Mouse (Mus musculus): ENCODE measurements around the gene Med15. TPM values are rescaled to one million over a fixed set of nuclear protein-coding genes. Genes with fewer than 3 reads are reported as not detected.
A peak's percentile ranks its signal among the peaks of the same experiment; 100 is the strongest.

Med15 gene
- polyA plus RNA-seq (2014; fragmentation: Nextera tagmentation; extraction: Ambion mirVana) = 28.9 and 29.4 TPM in 2 replicates

- no peak within 1 kb of the TSS for H3K4me3 ChIP-seq (ENCODE audit: low read depth, low read length)
- no peaks in the 10 kb centered on the region for H3K4me1 ChIP-seq (ENCODE audit: control insufficient read depth, insufficient read depth, low read length)
- no peak within 1 kb of the TSS for H3K27ac ChIP-seq (ENCODE audit: low read depth, low read length)
- no peak within 1 kb of the TSS for H3K4me2 ChIP-seq
- ATAC-seq (ENCODE audit: low FRiP score) (no peak), DNase-seq (ENCODE audit: low spot score, missing footprints) (no peak)
- H3K27me3 ChIP-seq (ENCODE audit: control insufficient read depth, insufficient read depth, low read length) = no peaks in the 10 kb centered on the region
- 64% methylated on average over 3 of the region's 3 CpGs for WGBS
- H3K9me3 ChIP-seq (ENCODE audit: control insufficient read depth, low read length) = no peaks in the 10 kb centered on the region
- H3K9ac ChIP-seq (ENCODE audit: low read length) = no peak within 1 kb of the TSS
- no peaks in the 10 kb centered on the region for H3K36me3 ChIP-seq (ENCODE audit: control insufficient read depth, insufficient read depth, low read length)
These were observed at the start of gene Med15 for GRCm38 (mm10) chr16:17732841-17733340. Gene Med15, minus strand, starts transcription at chr16:17732891.

- WGBS = 89% methylated on average over 1 of the region's 1 CpGs
- 0 out of 2 replicates have a peak, but pooled peaks cover 5% of the 10 kb centered on the region for H3K36me3 ChIP-seq (ENCODE audit: control insufficient read depth, insufficient read depth, low read length)
These were observed 47.0 kb upstream of the Med15 start for GRCm38 (mm10) chr16:17779692-17780091.

GRCm38 (mm10) chr16:17778223-17778622, 45.5 kb upstream of the Med15 start:
- Histone ChIP-seq H3K9me3 (ENCODE audit: control insufficient read depth, low read length) (no peaks in the 10 kb centered on the region), H3K36me3 (ENCODE audit: control insufficient read depth, insufficient read depth, low read length) (0 out of 2 replicates have a peak, but pooled peaks cover 2% of the 10 kb centered on the region), H3K4me3 (ENCODE audit: low read depth, low read length) (no peak overlapping the region), H3K27me3 (ENCODE audit: control insufficient read depth, insufficient read depth, low read length) (no peaks in the 10 kb centered on the region), H3K4me2 (no peak overlapping the region), H3K9ac (ENCODE audit: low read length) (no peak overlapping the region), H3K4me1 (ENCODE audit: control insufficient read depth, insufficient read depth, low read length) (no peaks in the 10 kb centered on the region), H3K27ac (ENCODE audit: low read depth, low read length) (no peak overlapping the region)
- WGBS = 86% methylated on average over 4 of the region's 4 CpGs
- DNase-seq (ENCODE audit: low spot score, missing footprints) = no peak
- ATAC-seq (ENCODE audit: low FRiP score) = no peak

More at GRCm38 (mm10) chr16:17779692-17780091, 47.0 kb upstream of the Med15 start:
- Histone ChIP-seq H3K9me3 (ENCODE audit: control insufficient read depth, low read length) (no peaks in the 10 kb centered on the region), H3K4me3 (ENCODE audit: low read depth, low read length) (no peak overlapping the region), H3K4me2 (no peak overlapping the region), H3K27ac (ENCODE audit: low read depth, low read length) (no peak overlapping the region), H3K9ac (ENCODE audit: low read length) (no peak overlapping the region), H3K4me1 (ENCODE audit: control insufficient read depth, insufficient read depth, low read length) (no peaks in the 10 kb centered on the region), H3K27me3 (ENCODE audit: control insufficient read depth, insufficient read depth, low read length) (no peaks in the 10 kb centered on the region)
- DNase-seq (ENCODE audit: low spot score, missing footprints) = no peak
- no peak for ATAC-seq (ENCODE audit: low FRiP score)

- H3K4me2 ChIP-seq = no peak overlapping the region
- no peaks in the 10 kb centered on the region for H3K27me3 ChIP-seq (ENCODE audit: control insufficient read depth, insufficient read depth, low read length)
- no peak overlapping the region for H3K27ac ChIP-seq (ENCODE audit: low read depth, low read length)
- no peak overlapping the region for H3K9ac ChIP-seq (ENCODE audit: low read length)
- DNase-seq (ENCODE audit: low spot score, missing footprints) (peak; percentile 88), ATAC-seq (ENCODE audit: low FRiP score) (no peak)
- no peaks in the 10 kb centered on the region for H3K4me1 ChIP-seq (ENCODE audit: control insufficient read depth, insufficient read depth, low read length)
- H3K4me3 ChIP-seq (ENCODE audit: low read depth, low read length) = no peak overlapping the region
- 63% methylated on average over 11 of the region's 11 CpGs for WGBS
- H3K36me3 ChIP-seq (ENCODE audit: control insufficient read depth, insufficient read depth, low read length) = peaks cover 4% of the 10 kb centered on the region; the same call in 1 of the 2 replicates
- no peaks in the 10 kb centered on the region for H3K9me3 ChIP-seq (ENCODE audit: control insufficient read depth, low read length)
These were observed 44.1 kb upstream of the Med15 start for GRCm38 (mm10) chr16:17776828-17777227.

GRCm38 (mm10) chr16:17771117-17771865, 38.6 kb upstream of the Med15 start:
- Histone ChIP-seq H3K36me3 (ENCODE audit: control insufficient read depth, insufficient read depth, low read length) (peaks cover 12% of the 10 kb centered on the region), H3K9me3 (ENCODE audit: control insufficient read depth, low read length) (no peaks in the 10 kb centered on the region), H3K9ac (ENCODE audit: low read length) (no peak overlapping the region), H3K27ac (ENCODE audit: low read depth, low read length) (no peak overlapping the region), H3K4me3 (ENCODE audit: low read depth, low read length) (no peak overlapping the region), H3K4me1 (ENCODE audit: control insufficient read depth, insufficient read depth, low read length) (no peaks in the 10 kb centered on the region), H3K27me3 (ENCODE audit: control insufficient read depth, insufficient read depth, low read length) (no peaks in the 10 kb centered on the region), H3K4me2 (no peak overlapping the region)
- DNase-seq (ENCODE audit: low spot score, missing footprints) (no peak), ATAC-seq (ENCODE audit: low FRiP score) (no peak)
- WGBS = 82% methylated on average over 4 of the region's 4 CpGs

GRCm38 (mm10) chr16:17768834-17769233, 36.1 kb upstream of the Med15 start:
- DNase-seq (ENCODE audit: low spot score, missing footprints) (peak; percentile 41), ATAC-seq (ENCODE audit: low FRiP score) (no peak)
- H3K9me3 ChIP-seq (ENCODE audit: control insufficient read depth, low read length) = no peaks in the 10 kb centered on the region
- H3K27me3 ChIP-seq (ENCODE audit: control insufficient read depth, insufficient read depth, low read length) = no peaks in the 10 kb centered on the region
- WGBS = 84% methylated on average over 7 of the region's 7 CpGs
- no peaks in the 10 kb centered on the region for H3K4me1 ChIP-seq (ENCODE audit: control insufficient read depth, insufficient read depth, low read length)
- no peak overlapping the region for H3K4me3 ChIP-seq (ENCODE audit: low read depth, low read length)
- H3K36me3 ChIP-seq (ENCODE audit: control insufficient read depth, insufficient read depth, low read length) = peaks cover 12% of the 10 kb centered on the region
- H3K4me2 ChIP-seq = no peak overlapping the region
- H3K27ac ChIP-seq (ENCODE audit: low read depth, low read length) = no peak overlapping the region
- no peak overlapping the region for H3K9ac ChIP-seq (ENCODE audit: low read length)

GRCm38 (mm10) chr16:17764108-17764511, 31.4 kb upstream of the Med15 start:
- no peaks in the 10 kb centered on the region for H3K9me3 ChIP-seq (ENCODE audit: control insufficient read depth, low read length)
- DNase-seq (ENCODE audit: low spot score, missing footprints) (no peak), ATAC-seq (ENCODE audit: low FRiP score) (no peak)
- no peak overlapping the region for H3K4me2 ChIP-seq
- peaks cover 4% of the 10 kb centered on the region for H3K36me3 ChIP-seq (ENCODE audit: control insufficient read depth, insufficient read depth, low read length)
- H3K4me1 ChIP-seq (ENCODE audit: control insufficient read depth, insufficient read depth, low read length) = peaks cover 8% of the 10 kb centered on the region
- WGBS = 84% methylated on average over 4 of the region's 4 CpGs
- no peaks in the 10 kb centered on the region for H3K27me3 ChIP-seq (ENCODE audit: control insufficient read depth, insufficient read depth, low read length)
- no peak overlapping the region for H3K9ac ChIP-seq (ENCODE audit: low read length)
- H3K27ac ChIP-seq (ENCODE audit: low read depth, low read length) = no peak overlapping the region
- no peak overlapping the region for H3K4me3 ChIP-seq (ENCODE audit: low read depth, low read length)

- no peaks in the 10 kb centered on the region for H3K9me3 ChIP-seq (ENCODE audit: control insufficient read depth, low read length)
- H3K9ac ChIP-seq (ENCODE audit: low read length) = no peak overlapping the region
- no peak overlapping the region for H3K4me3 ChIP-seq (ENCODE audit: low read depth, low read length)
- no peak overlapping the region for H3K4me2 ChIP-seq
- 77% methylated on average over 1 of the region's 1 CpGs for WGBS
- H3K27ac ChIP-seq (ENCODE audit: low read depth, low read length) = no peak overlapping the region
- ATAC-seq (ENCODE audit: low FRiP score) (no peak), DNase-seq (ENCODE audit: low spot score, missing footprints) (no peak)
- no peaks in the 10 kb centered on the region for H3K36me3 ChIP-seq (ENCODE audit: control insufficient read depth, insufficient read depth, low read length)
- H3K4me1 ChIP-seq (ENCODE audit: control insufficient read depth, insufficient read depth, low read length) = peaks cover 8% of the 10 kb centered on the region
- no peaks in the 10 kb centered on the region for H3K27me3 ChIP-seq (ENCODE audit: control insufficient read depth, insufficient read depth, low read length)
These were observed 28.4 kb upstream of the Med15 start for GRCm38 (mm10) chr16:17761074-17761473.

- Histone ChIP-seq H3K4me2 (peak overlapping the region; percentile 89), H3K9ac (ENCODE audit: low read length) (no peak overlapping the region), H3K27me3 (ENCODE audit: control insufficient read depth, insufficient read depth, low read length) (no peaks in the 10 kb centered on the region), H3K36me3 (ENCODE audit: control insufficient read depth, insufficient read depth, low read length) (no peaks in the 10 kb centered on the region), H3K4me1 (ENCODE audit: control insufficient read depth, insufficient read depth, low read length) (peaks cover 8% of the 10 kb centered on the region), H3K27ac (ENCODE audit: low read depth, low read length) (no peak overlapping the region), H3K4me3 (ENCODE audit: low read depth, low read length) (peak overlapping the region; percentile 60), H3K9me3 (ENCODE audit: control insufficient read depth, low read length) (no peaks in the 10 kb centered on the region)
- peak; percentile 92 for DNase-seq (ENCODE audit: low spot score, missing footprints)
- WGBS = 43% methylated on average over 8 of the region's 8 CpGs
- no peak for ATAC-seq (ENCODE audit: low FRiP score)
These were observed 28.0 kb upstream of the Med15 start for GRCm38 (mm10) chr16:17760657-17761056.

Data from midbrain, embryonic 11.5 days (tissue).